Mouse (Mus musculus) midbrain, embryonic 14.5 days (tissue): ENCODE measurements at regions not wholly inside any gene's neighbourhood (a gene's known extent, or its start where the extent isn't known, plus 50 kb on each side); places are given as distances from the start of the nearest gene placed in this dataset.
A peak's percentile ranks its signal among the peaks of the same experiment; 100 is the strongest.

Source experiments
- ATAC-seq: fragments of 200-750 bp; cut with Nextera tagmentation; 2 replicates; pipeline ENCODE4 v1.8.0; 2017; ENCODE audit warnings: moderate number of reproducible peaks, moderate library complexity; ENCODE audit not compliant: low FRiP score, low TSS enrichment
- DNase-seq: peaks from one replicate; pipeline ENCODE4 v3.0.0-alpha.2; 2015
- H3K27ac ChIP-seq: fragments of 300-500 bp; sonication (generic); replicated peaks from 2 replicates; pipeline ENCODE4 v1.5.1; 2014; ENCODE audit warnings: mild to moderate bottlenecking, low read depth, low read length, moderate library complexity
- H3K27me3 ChIP-seq: fragments of 300-500 bp; sonication (generic); 2 replicates; pipeline ENCODE4 v1.6.1; 2014; ENCODE audit warnings: low read length, control low read depth, mixed read lengths; ENCODE audit not compliant: control insufficient read depth, insufficient read depth
- H3K36me3 ChIP-seq: fragments of 300-500 bp; sonication (generic); 2 replicates; pipeline ENCODE4 v1.6.1; 2014; ENCODE audit warnings: low read length, control low read depth; ENCODE audit not compliant: control insufficient read depth, insufficient read depth
- H3K4me1 ChIP-seq: fragments of 300-500 bp; sonication (generic); 2 replicates; pipeline ENCODE4 v1.6.1; 2014; ENCODE audit warnings: mild to moderate bottlenecking, antibody characterized with exemption, low read length, control low read depth; ENCODE audit not compliant: control insufficient read depth, insufficient read depth
- H3K4me2 ChIP-seq: fragments of 300-500 bp; sonication (generic); 2 replicates; pipeline ENCODE4 v1.6.1; 2014; ENCODE audit warnings: mild to moderate bottlenecking, low read length, moderate library complexity
- H3K4me3 ChIP-seq: fragments of 300-500 bp; sonication (generic); replicated peaks from 2 replicates; pipeline ENCODE4 v1.5.1; 2014; ENCODE audit warnings: low read depth, low read length
- H3K9ac ChIP-seq: fragments of 300-500 bp; sonication (generic); replicated peaks from 2 replicates; pipeline ENCODE4 v1.6.1; 2014; ENCODE audit warnings: mild to moderate bottlenecking, low read length, moderate library complexity
- H3K9me3 ChIP-seq: fragments of 300-500 bp; sonication (generic); 2 replicates; pipeline ENCODE4 v1.6.1; 2016; ENCODE audit warnings: low read length, control low read depth, mixed read lengths; ENCODE audit not compliant: control insufficient read depth
- WGBS: fragments of 180-500 bp; shearing (Covaris S2); extraction: QIAGEN DNeasy Blood & Tissue Kit; methylation state at CpG from one replicate; pipeline ENCODE4 v1.1.7; 2014; 5-methylcytosine and 5-hydroxymethylcytosine counted together

GRCm38 (mm10) chr7:115217255-115217654 lies 473.8 kb downstream of the Insc start:
- Histone ChIP-seq H3K4me1 (peaks cover 16% of the 10 kb centered on the region), H3K4me3 (peak overlapping the region; percentile 19; the same call in 1 of the 2 replicates), H3K4me2 (peak overlapping the region; percentile 58), H3K36me3 (no peaks in the 10 kb centered on the region), H3K27ac (no peak overlapping the region), H3K9ac (0 out of 2 replicates have a peak overlapping the region, but pooled peaks have one; percentile 29), H3K9me3 (no peaks in the 10 kb centered on the region), H3K27me3 (no peaks in the 10 kb centered on the region)
- 0 out of 2 replicates have a peak, but pooled peaks have one; percentile 17 for ATAC-seq
- 3% methylated on average over 5 of the region's 5 CpGs for WGBS
- no peak for DNase-seq

- Histone ChIP-seq H3K9ac (no peak overlapping the region), H3K27ac (no peak overlapping the region), H3K4me2 (no peak overlapping the region), H3K9me3 (no peaks in the 10 kb centered on the region), H3K27me3 (no peaks in the 10 kb centered on the region), H3K4me3 (no peak overlapping the region), H3K36me3 (no peaks in the 10 kb centered on the region), H3K4me1 (peaks cover 16% of the 10 kb centered on the region)
- DNase-seq, result no peak
- no peak for ATAC-seq
- 34% methylated on average over 6 of the region's 6 CpGs for WGBS
Measured at GRCm38 (mm10) chr7:115217712-115218111, 474.2 kb downstream of the Insc start.

- peaks cover 16% of the 10 kb centered on the region for H3K4me1 ChIP-seq
- H3K4me3 ChIP-seq, result no peak overlapping the region
- no peak overlapping the region for H3K27ac ChIP-seq
- ATAC-seq (no peak), DNase-seq (peak; percentile 63)
- WGBS, result 25% methylated on average over 13 of the region's 13 CpGs
- H3K9me3 ChIP-seq, result no peaks in the 10 kb centered on the region
- no peak overlapping the region for H3K9ac ChIP-seq
- peak overlapping the region; percentile 38 for H3K4me2 ChIP-seq
- H3K36me3 ChIP-seq, result no peaks in the 10 kb centered on the region
- H3K27me3 ChIP-seq, result no peaks in the 10 kb centered on the region
Measured at GRCm38 (mm10) chr7:115218596-115219180, 475.2 kb downstream of the Insc start.

- 53% methylated on average over 4 of the region's 7 CpGs for WGBS
Measured at GRCm38 (mm10) chr7:115222642-115223041, 479.1 kb downstream of the Insc start.

GRCm38 (mm10) chr7:115230525-115230924 lies 487.0 kb downstream of the Insc start:
- Histone ChIP-seq H3K4me3 (no peak overlapping the region), H3K9ac (no peak overlapping the region), H3K4me2 (no peak overlapping the region), H3K36me3 (no peaks in the 10 kb centered on the region), H3K27me3 (no peaks in the 10 kb centered on the region), H3K9me3 (no peaks in the 10 kb centered on the region), H3K4me1 (peaks cover 9% of the 10 kb centered on the region), H3K27ac (no peak overlapping the region)
- WGBS, result 78% methylated on average over 6 of the region's 6 CpGs
- ATAC-seq (no peak), DNase-seq (no peak)

More at GRCm38 (mm10) chr7:115222642-115223041, 479.1 kb downstream of the Insc start:
- no peak overlapping the region for H3K4me2 ChIP-seq
- H3K27ac ChIP-seq, result no peak overlapping the region
- H3K4me3 ChIP-seq, result no peak overlapping the region
- H3K27me3 ChIP-seq, result no peaks in the 10 kb centered on the region
- DNase-seq (no peak), ATAC-seq (no peak)
- H3K9me3 ChIP-seq, result no peaks in the 10 kb centered on the region
- H3K36me3 ChIP-seq, result no peaks in the 10 kb centered on the region
- H3K9ac ChIP-seq, result no peak overlapping the region
- H3K4me1 ChIP-seq, result peaks cover 9% of the 10 kb centered on the region

GRCm38 (mm10) chr7:115233850-115234436 lies 490.4 kb downstream of the Insc start:
- Histone ChIP-seq H3K4me2 (no peak overlapping the region), H3K9ac (no peak overlapping the region), H3K36me3 (no peaks in the 10 kb centered on the region), H3K4me3 (no peak overlapping the region), H3K27me3 (no peaks in the 10 kb centered on the region), H3K9me3 (no peaks in the 10 kb centered on the region), H3K4me1 (peaks cover 9% of the 10 kb centered on the region), H3K27ac (no peak overlapping the region)
- DNase-seq (peak; percentile 28), ATAC-seq (peak; percentile 50; the same call in 1 of the 2 replicates)
- WGBS, result 15% methylated on average over 10 of the region's 10 CpGs

- 89% methylated on average over 1 of the region's 1 CpGs for WGBS
- H3K9me3 ChIP-seq, result no peaks in the 10 kb centered on the region
- H3K27me3 ChIP-seq, result no peaks in the 10 kb centered on the region
- no peaks in the 10 kb centered on the region for H3K36me3 ChIP-seq
- peaks cover 9% of the 10 kb centered on the region for H3K4me1 ChIP-seq
- no peak overlapping the region for H3K27ac ChIP-seq
- H3K4me3 ChIP-seq, result no peak overlapping the region
- DNase-seq (no peak), ATAC-seq (no peak)
- no peak overlapping the region for H3K9ac ChIP-seq
- H3K4me2 ChIP-seq, result no peak overlapping the region
Measured at GRCm38 (mm10) chr7:115237131-115237530, 493.6 kb downstream of the Insc start.

GRCm38 (mm10) chr7:115251591-115252369 lies 508.3 kb downstream of the Insc start:
- H3K27me3 ChIP-seq, result no peaks in the 10 kb centered on the region
- ATAC-seq (no peak), DNase-seq (no peak)
- no peaks in the 10 kb centered on the region for H3K36me3 ChIP-seq
- no peak overlapping the region for H3K9ac ChIP-seq
- no peaks in the 10 kb centered on the region for H3K4me1 ChIP-seq
- no peaks in the 10 kb centered on the region for H3K9me3 ChIP-seq
- WGBS, result 90% methylated on average over 2 of the region's 2 CpGs
- no peak overlapping the region for H3K4me2 ChIP-seq
- no peak overlapping the region for H3K4me3 ChIP-seq
- no peak overlapping the region for H3K27ac ChIP-seq
